Mouse (Mus musculus): Measurements from ENCODE around the gene Gpc2. TPM values are rescaled to one million over a fixed set of nuclear protein-coding genes. Genes with fewer than 3 reads are reported as not detected.

Gene Gpc2
- 15.0 and 17.2 TPM in 2 replicates for polyA plus RNA-seq (2015; fragmentation: Nextera tagmentation; extraction: Ambion mirVana)

- H3K9ac ChIP-seq (ENCODE audit: low read length) = peak within 1 kb of the TSS; percentile 67
- H3K9me3 ChIP-seq (replicated peaks; ENCODE audit: control insufficient read depth, low read length) = peaks cover 4% of the 10 kb centered on the region; the same call in 1 of the 2 replicates
- H3K27ac ChIP-seq (ENCODE audit: low read length) = no peak within 1 kb of the TSS; the same call in 1 of the 2 replicates
- no peaks in the 10 kb centered on the region for H3K36me3 ChIP-seq (ENCODE audit: control insufficient read depth, insufficient read depth, low read length)
- peaks cover 23% of the 10 kb centered on the region; the same call in 1 of the 2 replicates for H3K4me1 ChIP-seq (ENCODE audit: control insufficient read depth, insufficient read depth, low read length)
- WGBS = under 1% methylated on average over 56 of the region's 56 CpGs
- peak within 1 kb of the TSS; percentile 75 for H3K4me2 ChIP-seq (ENCODE audit: low read depth, low read length)
- no peaks in the 10 kb centered on the region for H3K27me3 ChIP-seq (ENCODE audit: control insufficient read depth, insufficient read depth, low read length)
- ATAC-seq (ENCODE audit: insufficient read depth, low FRiP score) = peak; percentile 99
- peak within 1 kb of the TSS; percentile 49 for H3K4me3 ChIP-seq (replicated peaks; ENCODE audit: low read length)
Observed at GRCm38 (mm10) chr5:138279585-138280424, at the start of gene Gpc2, which contains the start of the genes Gm43720 and Stag3. Gene Gpc2 (minus strand): TSS chr5:138280005. Gene Gm43720 (minus strand): TSS chr5:138279958. Gene Stag3 (plus strand): TSS chr5:138280240.

GRCm38 (mm10) chr5:138312795-138313194 lies 33.0 kb upstream of the Gpc2 start:
- H3K27ac ChIP-seq (ENCODE audit: low read length) = no peak overlapping the region
- H3K4me1 ChIP-seq (ENCODE audit: control insufficient read depth, insufficient read depth, low read length) = no peaks in the 10 kb centered on the region
- H3K9me3 ChIP-seq (replicated peaks; ENCODE audit: control insufficient read depth, low read length) = no peaks in the 10 kb centered on the region
- no peaks in the 10 kb centered on the region for H3K36me3 ChIP-seq (ENCODE audit: control insufficient read depth, insufficient read depth, low read length)
- H3K4me2 ChIP-seq (ENCODE audit: low read depth, low read length) = no peak overlapping the region
- no peak for ATAC-seq (ENCODE audit: insufficient read depth, low FRiP score)
- no peak overlapping the region for H3K4me3 ChIP-seq (replicated peaks; ENCODE audit: low read length)
- H3K27me3 ChIP-seq (ENCODE audit: control insufficient read depth, insufficient read depth, low read length) = no peaks in the 10 kb centered on the region
- 87% methylated on average over 3 of the region's 3 CpGs for WGBS
- no peak overlapping the region for H3K9ac ChIP-seq (ENCODE audit: low read length)

- no peak for ATAC-seq (ENCODE audit: insufficient read depth, low FRiP score)
- no peaks in the 10 kb centered on the region for H3K9me3 ChIP-seq (replicated peaks; ENCODE audit: control insufficient read depth, low read length)
- no peaks in the 10 kb centered on the region for H3K27me3 ChIP-seq (ENCODE audit: control insufficient read depth, insufficient read depth, low read length)
- no peaks in the 10 kb centered on the region for H3K36me3 ChIP-seq (ENCODE audit: control insufficient read depth, insufficient read depth, low read length)
- no peak overlapping the region for H3K4me3 ChIP-seq (replicated peaks; ENCODE audit: low read length)
- 88% methylated on average over 2 of the region's 2 CpGs for WGBS
- H3K4me1 ChIP-seq (ENCODE audit: control insufficient read depth, insufficient read depth, low read length) = no peaks in the 10 kb centered on the region
- H3K9ac ChIP-seq (ENCODE audit: low read length) = no peak overlapping the region
- no peak overlapping the region for H3K27ac ChIP-seq (ENCODE audit: low read length)
- no peak overlapping the region for H3K4me2 ChIP-seq (ENCODE audit: low read depth, low read length)
Observed at GRCm38 (mm10) chr5:138299613-138300012, 19.8 kb upstream of the Gpc2 start.

- Histone ChIP-seq H3K27ac (ENCODE audit: low read length) (no peak overlapping the region), H3K4me3 (replicated peaks; ENCODE audit: low read length) (no peak overlapping the region), H3K4me1 (ENCODE audit: control insufficient read depth, insufficient read depth, low read length) (no peaks in the 10 kb centered on the region), H3K9ac (ENCODE audit: low read length) (no peak overlapping the region), H3K27me3 (ENCODE audit: control insufficient read depth, insufficient read depth, low read length) (no peaks in the 10 kb centered on the region), H3K36me3 (ENCODE audit: control insufficient read depth, insufficient read depth, low read length) (no peaks in the 10 kb centered on the region), H3K9me3 (replicated peaks; ENCODE audit: control insufficient read depth, low read length) (no peaks in the 10 kb centered on the region), H3K4me2 (ENCODE audit: low read depth, low read length) (no peak overlapping the region)
- ATAC-seq (ENCODE audit: insufficient read depth, low FRiP score) = no peak
Observed at GRCm38 (mm10) chr5:138294158-138294557, 14.4 kb upstream of the Gpc2 start.

GRCm38 (mm10) chr5:138291638-138292037 lies 11.8 kb upstream of the Gpc2 start:
- WGBS = 67% methylated on average over 1 of the region's 1 CpGs
- H3K4me3 ChIP-seq (replicated peaks; ENCODE audit: low read length) = no peak overlapping the region
- H3K9me3 ChIP-seq (replicated peaks; ENCODE audit: control insufficient read depth, low read length) = no peaks in the 10 kb centered on the region
- no peak overlapping the region for H3K27ac ChIP-seq (ENCODE audit: low read length)
- no peak overlapping the region for H3K4me2 ChIP-seq (ENCODE audit: low read depth, low read length)
- no peak overlapping the region for H3K9ac ChIP-seq (ENCODE audit: low read length)
- no peaks in the 10 kb centered on the region for H3K36me3 ChIP-seq (ENCODE audit: control insufficient read depth, insufficient read depth, low read length)
- no peaks in the 10 kb centered on the region for H3K27me3 ChIP-seq (ENCODE audit: control insufficient read depth, insufficient read depth, low read length)
- no peak for ATAC-seq (ENCODE audit: insufficient read depth, low FRiP score)
- H3K4me1 ChIP-seq (ENCODE audit: control insufficient read depth, insufficient read depth, low read length) = no peaks in the 10 kb centered on the region

- 75% methylated on average over 3 of the region's 3 CpGs for WGBS
- H3K4me3 ChIP-seq (replicated peaks; ENCODE audit: low read length) = no peak overlapping the region
Observed at GRCm38 (mm10) chr5:138287861-138288260, 8.1 kb upstream of the Gpc2 start.

GRCm38 (mm10) chr5:138283540-138283939 lies 3.7 kb upstream of the Gpc2 start:
- 57% methylated on average over 1 of the region's 1 CpGs for WGBS
- Histone ChIP-seq H3K4me2 (ENCODE audit: low read depth, low read length) (no peak overlapping the region), H3K27ac (ENCODE audit: low read length) (no peak overlapping the region), H3K4me1 (ENCODE audit: control insufficient read depth, insufficient read depth, low read length) (peaks cover 11% of the 10 kb centered on the region; the same call in 1 of the 2 replicates), H3K27me3 (ENCODE audit: control insufficient read depth, insufficient read depth, low read length) (no peaks in the 10 kb centered on the region), H3K36me3 (ENCODE audit: control insufficient read depth, insufficient read depth, low read length) (no peaks in the 10 kb centered on the region), H3K9ac (ENCODE audit: low read length) (no peak overlapping the region), H3K4me3 (replicated peaks; ENCODE audit: low read length) (no peak overlapping the region), H3K9me3 (replicated peaks; ENCODE audit: control insufficient read depth, low read length) (peaks cover 4% of the 10 kb centered on the region; the same call in 1 of the 2 replicates)
- no peak for ATAC-seq (ENCODE audit: insufficient read depth, low FRiP score)

More at GRCm38 (mm10) chr5:138287861-138288260, 8.1 kb upstream of the Gpc2 start:
- ATAC-seq (ENCODE audit: insufficient read depth, low FRiP score) = no peak
- H3K36me3 ChIP-seq (ENCODE audit: control insufficient read depth, insufficient read depth, low read length) = no peaks in the 10 kb centered on the region
- H3K9ac ChIP-seq (ENCODE audit: low read length) = no peak overlapping the region
- no peak overlapping the region for H3K27ac ChIP-seq (ENCODE audit: low read length)
- H3K27me3 ChIP-seq (ENCODE audit: control insufficient read depth, insufficient read depth, low read length) = no peaks in the 10 kb centered on the region
- no peaks in the 10 kb centered on the region for H3K9me3 ChIP-seq (replicated peaks; ENCODE audit: control insufficient read depth, low read length)
- H3K4me2 ChIP-seq (ENCODE audit: low read depth, low read length) = no peak overlapping the region
- H3K4me1 ChIP-seq (ENCODE audit: control insufficient read depth, insufficient read depth, low read length) = no peaks in the 10 kb centered on the region

- Histone ChIP-seq H3K4me2 (ENCODE audit: low read depth, low read length) (no peak overlapping the region), H3K9ac (ENCODE audit: low read length) (no peak overlapping the region), H3K27ac (ENCODE audit: low read length) (no peak overlapping the region), H3K4me3 (replicated peaks; ENCODE audit: low read length) (no peak overlapping the region), H3K9me3 (replicated peaks; ENCODE audit: control insufficient read depth, low read length) (peaks cover 4% of the 10 kb centered on the region; the same call in 1 of the 2 replicates), H3K27me3 (ENCODE audit: control insufficient read depth, insufficient read depth, low read length) (no peaks in the 10 kb centered on the region), H3K4me1 (ENCODE audit: control insufficient read depth, insufficient read depth, low read length) (peaks cover 11% of the 10 kb centered on the region; the same call in 1 of the 2 replicates), H3K36me3 (ENCODE audit: control insufficient read depth, insufficient read depth, low read length) (no peaks in the 10 kb centered on the region)
- WGBS = 78% methylated on average over 2 of the region's 2 CpGs
- no peak for ATAC-seq (ENCODE audit: insufficient read depth, low FRiP score)
Observed at GRCm38 (mm10) chr5:138281798-138282197, 2.0 kb upstream of the Gpc2 start.

- Histone ChIP-seq H3K4me1 (ENCODE audit: control insufficient read depth, insufficient read depth, low read length) (peaks cover 16% of the 10 kb centered on the region; the same call in 1 of the 2 replicates), H3K9ac (ENCODE audit: low read length) (no peak overlapping the region), H3K36me3 (ENCODE audit: control insufficient read depth, insufficient read depth, low read length) (no peaks in the 10 kb centered on the region), H3K27ac (ENCODE audit: low read length) (no peak overlapping the region), H3K4me2 (ENCODE audit: low read depth, low read length) (no peak overlapping the region), H3K4me3 (replicated peaks; ENCODE audit: low read length) (no peak overlapping the region), H3K27me3 (ENCODE audit: control insufficient read depth, insufficient read depth, low read length) (no peaks in the 10 kb centered on the region), H3K9me3 (replicated peaks; ENCODE audit: control insufficient read depth, low read length) (peaks cover 4% of the 10 kb centered on the region; the same call in 1 of the 2 replicates)
- ATAC-seq (ENCODE audit: insufficient read depth, low FRiP score) = no peak
- WGBS = 89% methylated on average over 15 of the region's 15 CpGs
Observed at GRCm38 (mm10) chr5:138280829-138281228, 1.0 kb upstream of the Gpc2 start.

Data from stomach, embryonic 16.5 days (tissue).